Mouse (Mus musculus) kidney, postnatal 36 days (tissue): ENCODE measurements around the gene Vipr1.

Source experiments
- DNase-seq, 2 experiments: peaks; one replicate each; pipeline ENCODE4 v3.0.0; 2021 to 2022; ENCODE audit warnings: mixed read lengths in 2 of 2

The Vipr1 gene

GRCm38 (mm10) chr9:121635835-121636576 is 6.5 kb upstream of the Vipr1 start:
- no peak for DNase-seq

- DNase-seq, result no peak
Measured at GRCm38 (mm10) chr9:121639790-121640189, 2.7 kb upstream of the Vipr1 start.

DNA sequence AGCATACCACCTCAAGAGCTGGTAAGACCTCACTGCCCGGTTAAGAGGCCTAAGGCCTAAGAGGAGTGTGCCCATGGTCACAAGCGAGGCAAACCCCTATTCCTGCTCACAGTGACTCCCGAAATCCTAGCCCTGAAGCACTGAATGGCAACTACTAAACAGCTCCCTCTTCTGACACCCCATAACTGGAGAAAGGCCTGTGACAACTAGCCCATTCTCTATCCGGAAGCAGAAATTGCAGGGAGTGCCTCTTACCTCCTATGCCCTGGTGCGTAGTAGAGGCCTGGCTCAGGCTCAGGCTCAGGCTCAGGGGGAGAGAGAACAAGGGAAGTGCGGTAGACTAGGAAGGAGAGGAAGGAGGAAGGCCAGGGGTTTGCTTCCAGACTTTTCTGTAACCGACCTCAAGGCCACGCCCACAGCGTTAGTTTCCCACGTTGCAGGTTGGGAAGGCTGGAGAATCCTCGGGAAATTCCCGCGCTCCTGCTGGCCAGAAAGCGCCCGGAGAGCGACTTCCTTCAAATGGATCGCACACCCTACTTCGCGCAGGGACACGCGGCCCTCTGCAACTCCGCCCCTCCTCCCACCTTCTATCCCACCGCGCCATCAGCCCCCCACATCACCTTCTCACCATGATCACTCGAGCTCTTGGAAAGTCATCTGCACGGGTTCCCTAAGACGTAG is 1.1 kb upstream of the Vipr1 start:
- peak in 1 of 2 experiments; percentile 26 for DNase-seq

- peak; percentile 80 to 93 for DNase-seq
Measured at GRCm38 (mm10) chr9:121642001-121642400, 515 bp upstream of the Vipr1 start, which contains the start of gene Lyzl4. TSS of gene Lyzl4 (minus strand) at chr9:121642096.

- no peak for DNase-seq
Measured at GRCm38 (mm10) chr9:121644855-121645254, 2.3 kb downstream of the Vipr1 start.

DNA sequence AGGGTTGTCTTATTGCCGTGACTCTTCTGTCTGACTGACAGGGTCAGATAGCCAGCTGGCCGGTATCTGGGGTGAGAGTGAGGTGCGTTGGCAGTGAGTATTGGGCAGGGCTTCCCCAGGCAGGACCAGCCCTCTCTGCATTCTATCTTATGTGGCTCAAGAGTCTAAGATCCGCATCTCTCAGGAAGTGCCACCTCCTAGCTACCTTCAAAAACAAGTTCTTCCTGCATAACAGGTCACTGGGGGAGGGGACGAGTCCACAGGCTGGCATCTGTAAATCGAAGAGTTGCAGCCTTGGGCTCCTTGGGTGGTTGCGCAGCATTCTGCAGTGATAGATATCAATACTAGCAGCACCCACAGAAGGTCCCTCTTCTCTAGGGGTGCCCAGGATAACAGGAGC is 4.5 kb downstream of the Vipr1 start:
- DNase-seq, result no peak

GRCm38 (mm10) chr9:121653668-121654067 is 11.2 kb downstream of the Vipr1 start:
- no peak for DNase-seq

DNA sequence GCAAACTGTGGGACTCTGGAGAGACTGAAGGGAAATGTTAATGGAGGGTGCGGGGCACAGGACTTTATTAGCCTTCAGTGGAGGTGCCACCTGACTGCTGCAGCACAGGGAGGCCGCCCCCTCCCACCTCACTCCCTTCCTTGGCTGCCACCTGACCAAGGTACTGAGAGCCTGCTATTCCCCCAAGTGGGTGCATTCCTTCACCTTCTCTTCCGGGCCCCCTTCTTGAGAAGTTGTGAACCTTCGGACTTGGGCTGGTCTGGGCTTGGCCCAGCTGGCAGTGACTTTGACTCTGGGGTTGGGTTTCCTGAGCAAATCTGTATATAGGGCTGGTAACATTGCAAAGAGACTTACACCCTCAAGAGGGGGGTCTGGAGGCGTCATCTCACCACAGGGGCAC is 13.8 kb downstream of the Vipr1 start:
- DNase-seq, result no peak

DNA sequence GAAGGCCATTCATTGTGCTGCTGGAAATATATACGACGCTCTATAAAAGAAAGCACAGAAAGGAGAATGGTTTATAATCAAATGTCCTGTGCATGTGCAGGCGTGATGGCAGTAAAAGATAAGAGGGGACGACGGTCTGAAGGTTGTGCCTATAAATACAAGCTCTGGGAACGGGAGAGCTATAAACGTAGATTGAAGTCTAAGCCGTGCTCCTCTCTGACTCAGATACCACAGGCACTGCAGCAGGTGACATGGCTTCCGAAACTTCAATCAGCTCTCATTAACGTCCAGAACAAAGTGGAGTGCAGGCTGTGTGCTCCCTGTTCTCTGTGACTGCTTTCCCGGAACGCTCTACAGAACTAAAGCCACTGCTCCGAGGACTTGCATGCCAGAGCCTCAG is 14.6 kb downstream of the Vipr1 start:
- DNase-seq, result no peak

GRCm38 (mm10) chr9:121658248-121658647 is 15.7 kb downstream of the Vipr1 start:
- no peak for DNase-seq

- no peak for DNase-seq
Measured at GRCm38 (mm10) chr9:121659791-121660190, 17.3 kb downstream of the Vipr1 start.

DNA sequence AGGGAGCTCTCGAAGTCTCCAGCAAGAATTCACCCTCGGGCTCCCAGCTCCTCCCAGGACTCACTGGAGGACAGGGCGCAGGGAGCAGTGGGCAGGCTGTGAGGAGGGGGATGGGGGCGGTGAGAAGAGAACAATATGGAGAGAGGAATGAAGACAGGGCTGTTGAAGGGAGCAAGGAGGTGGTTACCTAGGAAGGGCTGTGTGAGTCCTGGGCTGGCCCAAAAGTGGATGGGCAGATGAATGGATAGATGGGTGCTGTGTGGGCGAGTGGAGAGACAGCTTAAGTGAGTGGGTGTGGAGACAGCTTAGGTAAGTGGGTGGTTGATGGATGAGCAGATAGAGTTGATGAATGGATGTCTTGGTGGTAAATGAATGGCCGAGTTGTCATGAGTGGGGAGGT is 21.0 kb downstream of the Vipr1 start:
- no peak for DNase-seq

GRCm38 (mm10) chr9:121664104-121664503 is 21.6 kb downstream of the Vipr1 start:
- no peak for DNase-seq

- no peak for DNase-seq
Measured at GRCm38 (mm10) chr9:121666957-121667630, 24.6 kb downstream of the Vipr1 start.

GRCm38 (mm10) chr9:121667822-121668221 is 25.3 kb downstream of the Vipr1 start:
- DNase-seq, result no peak

- DNase-seq, result peak; percentile 47 to 80
Measured at GRCm38 (mm10) chr9:121669348-121669791, 26.9 kb downstream of the Vipr1 start.

GRCm38 (mm10) chr9:121671300-121671699 is 28.8 kb downstream of the Vipr1 start:
- peak; percentile 62 to 69 for DNase-seq

GRCm38 (mm10) chr9:121672311-121672710 is 29.8 kb downstream of the Vipr1 start:
- DNase-seq, result peak; percentile 38 to 48

- no peak for DNase-seq
Measured at GRCm38 (mm10) chr9:121673716-121674115, 31.2 kb downstream of the Vipr1 start.

GRCm38 (mm10) chr9:121675011-121675410 is 32.5 kb downstream of the Vipr1 start:
- peak; percentile 28 to 45 for DNase-seq

- no peak for DNase-seq
Measured at GRCm38 (mm10) chr9:121675556-121675955, 33.0 kb downstream of the Vipr1 start.

DNA sequence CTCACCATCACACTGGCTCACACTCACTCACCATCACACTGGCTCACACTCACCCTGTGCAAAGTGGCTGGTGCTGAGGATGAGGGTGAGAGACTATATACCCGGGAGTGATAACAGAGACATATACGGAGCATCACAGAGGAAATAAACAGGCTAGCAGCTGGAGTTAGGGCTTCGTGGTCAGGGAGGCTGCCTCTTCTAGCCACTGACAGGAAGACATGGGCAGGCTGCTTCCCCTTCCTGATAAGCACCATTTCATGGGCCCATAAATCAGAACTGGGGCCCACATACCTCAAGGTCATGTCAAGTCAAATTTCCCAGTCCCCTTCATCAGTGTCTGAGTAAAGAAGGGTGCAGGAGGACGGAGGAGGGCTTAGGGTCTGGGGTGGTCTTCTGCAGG is 34.6 kb downstream of the Vipr1 start:
- no peak for DNase-seq

GRCm38 (mm10) chr9:121677476-121677875 is 35.0 kb downstream of the Vipr1 start:
- DNase-seq, result no peak

- peak; percentile 29 to 71 for DNase-seq
Measured at GRCm38 (mm10) chr9:121679549-121679948, 37.0 kb downstream of the Vipr1 start.
